8 mouse cellular contexts compared by ENCODE assay signal in the genomic region with DNA sequence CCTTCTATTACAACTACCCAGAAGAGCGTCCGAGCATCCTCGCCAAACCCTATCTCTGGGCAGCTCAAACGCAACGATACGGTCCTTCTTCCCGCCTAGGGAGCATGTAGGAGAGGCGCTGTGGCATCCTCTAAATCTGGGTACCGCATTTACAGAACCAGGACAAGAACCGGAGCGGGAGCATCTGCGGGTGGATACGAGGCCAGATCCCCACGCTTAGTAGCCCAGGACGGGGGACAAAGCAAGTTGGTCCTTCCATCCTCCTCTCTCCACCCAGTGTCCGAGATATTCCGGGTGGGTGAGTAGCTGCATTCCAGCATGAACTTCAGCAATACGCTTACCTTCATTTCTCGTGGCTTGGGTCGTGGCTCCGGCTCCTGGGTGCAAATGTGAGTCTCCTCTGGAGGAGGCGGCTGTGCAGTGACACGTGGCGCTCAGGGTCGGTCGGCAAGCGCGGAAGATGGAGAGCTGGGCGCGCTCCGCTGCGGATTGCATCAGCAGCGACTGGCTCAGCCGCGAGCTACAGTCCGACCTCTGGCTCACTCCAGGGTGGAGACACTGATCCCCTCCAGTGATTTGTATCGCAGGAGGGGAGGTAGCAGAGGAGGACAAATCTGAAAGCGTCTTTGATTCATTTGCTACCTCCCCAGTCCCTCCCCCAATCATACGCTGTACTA. TPM values are rescaled to one million over a fixed set of nuclear protein-coding genes. Genes with fewer than 3 reads are reported as not detected.
DNase-seq lines count a peak whose midpoint lies in the region; ATAC-seq and TF ChIP-seq lines count a peak whose summit lies in the region.

Gene Bcat1 (minus strand): TSS at position 637 of the 677 bp plus-strand sequence.

- no peaks in the 10 kb centered on the region for H3K36me3 ChIP-seq in embryonic facial prominence, embryonic 13.5 days
- H3K36me3 ChIP-seq in hindbrain, embryonic 13.5 days: no peaks in the 10 kb centered on the region
- no peaks in the 10 kb centered on the region for H3K36me3 ChIP-seq in myocyte (ENCODE audit: control insufficient read depth, insufficient read depth)

- peak within 1 kb of the TSS; percentile 40 for H3ac ChIP-seq in myocyte (ENCODE audit: control insufficient read depth, insufficient read length)

- no peak for TF ChIP-seq CTCF in lung, adult 2 months (IDR thresholded peaks at IDR 0.05; ENCODE audit: insufficient read depth, low read length)

- TF ChIP-seq POLR2A in lung, adult 2 months (IDR thresholded peaks at IDR 0.05; ENCODE audit: borderline replicate concordance, extremely low read depth, low read depth, low read length): no peak
- TF ChIP-seq POLR2A in myocyte (IDR thresholded peaks at IDR 0.05; ENCODE audit: insufficient read length, low read depth): peak; percentile 97

- peaks cover 6% of the 10 kb centered on the region for H3K4me1 ChIP-seq in lung, adult 2 months (ENCODE audit: control insufficient read depth, insufficient read depth, low read length)
- 0 out of 2 replicates have a peak, but pooled peaks cover 7% of the 10 kb centered on the region for H3K4me1 ChIP-seq in embryonic facial prominence, embryonic 13.5 days
- H3K4me1 ChIP-seq in hindbrain, embryonic 13.5 days (replicated peaks): peaks cover 15% of the 10 kb centered on the region

- peak within 1 kb of the TSS; percentile 78 for H3K4me2 ChIP-seq in embryonic facial prominence, embryonic 13.5 days
- peak within 1 kb of the TSS; percentile 99 for H3K4me2 ChIP-seq in hindbrain, embryonic 13.5 days
- peak within 1 kb of the TSS; percentile 81 for H3K4me2 ChIP-seq in myocyte (ENCODE audit: low read depth)

- peak; percentile 61; the same call in 1 of the 2 replicates for ATAC-seq in embryonic facial prominence, embryonic 13.5 days (ENCODE audit: insufficient number of reproducible peaks, insufficient read depth, low FRiP score, low TSS enrichment, low read depth)
- peak; percentile 79 for ATAC-seq in hindbrain, embryonic 13.5 days (ENCODE audit: low FRiP score)

- H3K27me3 ChIP-seq in embryonic facial prominence, embryonic 13.5 days: peaks cover 35% of the 10 kb centered on the region
- 0 out of 2 replicates have a peak, but pooled peaks cover 3% of the 10 kb centered on the region for H3K27me3 ChIP-seq in hindbrain, embryonic 13.5 days
- H3K27me3 ChIP-seq in myocyte (ENCODE audit: control insufficient read depth, insufficient read depth, insufficient read length): no peaks in the 10 kb centered on the region

- intact Hi-C loops in left cerebral cortex, postnatal 4 days (cut with DNase I): no loop called here

- H3K4me3 ChIP-seq in lung, adult 2 months (replicated peaks; ENCODE audit: extremely low read depth, low read depth, low read length): no peak within 1 kb of the TSS
- H3K4me3 ChIP-seq in embryonic facial prominence, embryonic 13.5 days: peak within 1 kb of the TSS; percentile 51
- peak within 1 kb of the TSS; percentile 50 for H3K4me3 ChIP-seq in hindbrain, embryonic 13.5 days
- H3K4me3 ChIP-seq in myocyte: peak within 1 kb of the TSS; percentile 94

- peak within 1 kb of the TSS; percentile 64 for H3K9ac ChIP-seq in embryonic facial prominence, embryonic 13.5 days
- H3K9ac ChIP-seq in hindbrain, embryonic 13.5 days: peak within 1 kb of the TSS; percentile 74

- DNase-seq in lung, postnatal 10 days: peak; percentile 4
- DNase-seq in lung, adult 2 months: no peak
- peak; percentile 96 for DNase-seq in ZHBTc4 (ENCODE audit: low read depth, low spot score)
- peak; percentile 61 for DNase-seq in left cerebral cortex, postnatal 4 days
- no peak for DNase-seq in adipocyte (ENCODE audit: low spot score)

- no peaks in the 10 kb centered on the region for H3K9me3 ChIP-seq in embryonic facial prominence, embryonic 13.5 days
- H3K9me3 ChIP-seq in hindbrain, embryonic 13.5 days: no peaks in the 10 kb centered on the region

- no peak within 1 kb of the TSS for H3K27ac ChIP-seq in embryonic facial prominence, embryonic 13.5 days
- H3K27ac ChIP-seq in hindbrain, embryonic 13.5 days: no peak within 1 kb of the TSS

- 1% methylated on average over 39 of the region's 39 CpGs for WGBS in lung, adult 2 months
- under 1% methylated on average over 39 of the region's 39 CpGs for WGBS in embryonic facial prominence, embryonic 13.5 days
- WGBS in hindbrain, embryonic 13.5 days: under 1% methylated on average over 39 of the region's 39 CpGs

- H3K79me2 ChIP-seq in myocyte (ENCODE audit: control insufficient read depth, insufficient read depth): peaks cover 49% of the 10 kb centered on the region

TF ChIP-seq in myocyte, 11 proteins besides CTCF, POLR2A, EP300 and RAD21:
- peak; percentile 91 for TF ChIP-seq POLR2AphosphoS2 (IDR thresholded peaks at IDR 0.05; ENCODE audit: insufficient read length, low read depth)
- TF ChIP-seq MYOD1 (IDR thresholded peaks at IDR 0.05; ENCODE audit: control insufficient read depth in 1 of 3, insufficient read length in 2 of 3, low read depth in 2 of 3): no peak
- TF ChIP-seq USF1 (IDR thresholded peaks at IDR 0.05; ENCODE audit: low read depth): peak; percentile 19
- TF ChIP-seq MAX (IDR thresholded peaks at IDR 0.05; ENCODE audit: low read depth): no peak
- no peak for TF ChIP-seq SRF (IDR thresholded peaks at IDR 0.05; ENCODE audit: control insufficient read depth, insufficient read length, low read depth)
- TF ChIP-seq CEBPB (IDR thresholded peaks at IDR 0.05; ENCODE audit: insufficient read depth, poor library complexity, severe bottlenecking): peak; percentile 66
- peak; percentile 14 for TF ChIP-seq REST (IDR thresholded peaks at IDR 0.05; ENCODE audit: insufficient read depth, insufficient read length)
- TF ChIP-seq MYOG (IDR thresholded peaks at IDR 0.05; ENCODE audit: control insufficient read depth in 1 of 3, insufficient read depth in 1 of 3, insufficient read length in 2 of 3, low read depth in 2 of 3): peak in 1 of 3 experiments; percentile 38
- TF ChIP-seq E2F4 (IDR thresholded peaks at IDR 0.05; ENCODE audit: insufficient read depth): no peak
- TF ChIP-seq TCF12 (IDR thresholded peaks at IDR 0.05; ENCODE audit: insufficient read depth, poor library complexity, severe bottlenecking): no peak
- no peak for TF ChIP-seq TCF3 (IDR thresholded peaks at IDR 0.05; ENCODE audit: insufficient read length, low read depth)

RNA-seq across cellular contexts. Expression of gene Bcat1, which starts in this region (rescaled TPM):
- polyA plus RNA-seq in lung, adult 2 months (2012; rRNA removed): 0.10 and 0.21 TPM in 2 replicates
- polyA plus RNA-seq in embryonic facial prominence, embryonic 13.5 days (2015; fragmentation: Nextera tagmentation; extraction: Ambion mirVana): 23.9 and 32.3 TPM in 2 replicates
- polyA plus RNA-seq in hindbrain, embryonic 13.5 days (2015; fragmentation: Nextera tagmentation; extraction: Ambion mirVana): 98.5 and 101 TPM in 2 replicates
- total RNA-seq in left cerebral cortex, postnatal 4 days (2021): 10 to 100 TPM; 81.0 to 88.8 TPM
- 84.2 TPM for polyA plus RNA-seq in myocyte (2012; fragmentation: generic; extraction: Trizol)

Comparison
In these comparisons a context has a peak if more than half of its experiments do, and no peak if none do; other contexts are left out.
1. RNA of gene Bcat1 (polyA plus RNA-seq): 98.5 to 101 TPM in hindbrain, embryonic 13.5 days, 84.2 TPM in myocyte (single experiment) and 23.9 to 32.3 TPM in embryonic facial prominence, embryonic 13.5 days; 0.10 to 0.21 TPM in lung, adult 2 months; every median in the first group is over 10 times any median in the second.
2. DNase-seq: peak in lung, postnatal 10 days (single experiment), ZHBTc4 (single experiment) and left cerebral cortex, postnatal 4 days (single experiment); none in lung, adult 2 months (single experiment) and adipocyte (single experiment).
3. Peak in every context shown above with its lines, with median percentiles within 50 percentile points of each other: H3K4me2 ChIP-seq.